Mouse (Mus musculus): ENCODE measurements around the gene Dph7. TPM values are rescaled to one million over a fixed set of nuclear protein-coding genes. Genes with fewer than 3 reads are reported as not detected.

Dph7 gene
- 17.7 and 24.8 TPM in 2 replicates for total RNA-seq (2014; rRNA removed; ENCODE audit: low replicate concordance)
- polyA plus RNA-seq (2015; fragmentation: Nextera tagmentation; extraction: Ambion mirVana): 10.2 and 11.7 TPM in 2 replicates

- H3K36me3 ChIP-seq (replicated peaks; ENCODE audit: control insufficient read depth, insufficient read depth, low read length): peaks cover 35% of the 10 kb centered on the region
- peak; percentile 85 for DNase-seq (ENCODE audit: low spot score)
- H3K4me1 ChIP-seq (ENCODE audit: control insufficient read depth, insufficient read depth): peaks cover 8% of the 10 kb centered on the region
- TF ChIP-seq EP300 (IDR thresholded peaks at IDR 0.05; ENCODE audit: low read depth) (no peak), CTCF (IDR thresholded peaks at IDR 0.05; ENCODE audit: low read depth) (peak; percentile 90)
- peak; percentile 86 for ATAC-seq (ENCODE audit: insufficient read depth, low read depth)
- no peak within 1 kb of the TSS for H3K27ac ChIP-seq (ENCODE audit: low read depth)
- no peaks in the 10 kb centered on the region for H3K27me3 ChIP-seq (ENCODE audit: control insufficient read depth, insufficient read depth, low read length)
- WGBS: 1% methylated on average over 28 of the region's 28 CpGs
- peak within 1 kb of the TSS; percentile 70 for H3K9ac ChIP-seq (replicated peaks; ENCODE audit: low read depth, low read length)
- H3K4me3 ChIP-seq (ENCODE audit: low read depth, low read length): peak within 1 kb of the TSS; percentile 71
- H3K4me2 ChIP-seq (ENCODE audit: low read depth, low read length): peak within 1 kb of the TSS; percentile 77
- H3K9me3 ChIP-seq (replicated peaks; ENCODE audit: control insufficient read depth, low read length): no peaks in the 10 kb centered on the region
Measured at GRCm38 (mm10) chr2:24962304-24963000, at the start of gene Dph7. Gene Dph7 (plus strand): TSS chr2:24962400.

- Histone ChIP-seq H3K4me1 (ENCODE audit: control insufficient read depth, insufficient read depth) (no peaks in the 10 kb centered on the region; the same call in 1 of the 2 replicates), H3K4me2 (ENCODE audit: low read depth, low read length) (no peak overlapping the region), H3K27me3 (ENCODE audit: control insufficient read depth, insufficient read depth, low read length) (no peaks in the 10 kb centered on the region), H3K9ac (replicated peaks; ENCODE audit: low read depth, low read length) (no peak overlapping the region), H3K36me3 (replicated peaks; ENCODE audit: control insufficient read depth, insufficient read depth, low read length) (0 out of 2 replicates have a peak, but pooled peaks cover 3% of the 10 kb centered on the region), H3K27ac (ENCODE audit: low read depth) (no peak overlapping the region), H3K4me3 (ENCODE audit: low read depth, low read length) (no peak overlapping the region), H3K9me3 (replicated peaks; ENCODE audit: control insufficient read depth, low read length) (no peaks in the 10 kb centered on the region)
- DNase-seq (ENCODE audit: low spot score): no peak
- no peak for ATAC-seq (ENCODE audit: insufficient read depth, low read depth)
- TF ChIP-seq EP300 (IDR thresholded peaks at IDR 0.05; ENCODE audit: low read depth): no peak
- no peak for TF ChIP-seq CTCF (IDR thresholded peaks at IDR 0.05; ENCODE audit: low read depth)
Measured at GRCm38 (mm10) chr2:24912589-24912988, 49.6 kb upstream of the Dph7 start.

- DNase-seq (ENCODE audit: low spot score) (no peak), ATAC-seq (ENCODE audit: insufficient read depth, low read depth) (no peak)
- Histone ChIP-seq H3K4me2 (ENCODE audit: low read depth, low read length) (no peak overlapping the region), H3K27me3 (ENCODE audit: control insufficient read depth, insufficient read depth, low read length) (no peaks in the 10 kb centered on the region), H3K27ac (ENCODE audit: low read depth) (no peak overlapping the region), H3K9me3 (replicated peaks; ENCODE audit: control insufficient read depth, low read length) (no peaks in the 10 kb centered on the region), H3K4me1 (ENCODE audit: control insufficient read depth, insufficient read depth) (peaks cover 6% of the 10 kb centered on the region; the same call in 1 of the 2 replicates), H3K36me3 (replicated peaks; ENCODE audit: control insufficient read depth, insufficient read depth, low read length) (0 out of 2 replicates have a peak, but pooled peaks cover 3% of the 10 kb centered on the region), H3K9ac (replicated peaks; ENCODE audit: low read depth, low read length) (no peak overlapping the region), H3K4me3 (ENCODE audit: low read depth, low read length) (no peak overlapping the region)
- 61% methylated on average over 3 of the region's 3 CpGs for WGBS
- TF ChIP-seq CTCF (IDR thresholded peaks at IDR 0.05; ENCODE audit: low read depth): no peak
- no peak for TF ChIP-seq EP300 (IDR thresholded peaks at IDR 0.05; ENCODE audit: low read depth)
Measured at GRCm38 (mm10) chr2:24914762-24915161, 47.4 kb upstream of the Dph7 start.

GRCm38 (mm10) chr2:24918930-24919838, 43.0 kb upstream of the Dph7 start, which contains the start of gene Ehmt1:
Gene Ehmt1 (minus strand): TSS chr2:24919614.
- peak within 1 kb of the TSS; percentile 90 for H3K9ac ChIP-seq (replicated peaks; ENCODE audit: low read depth, low read length)
- under 1% methylated on average over 55 of the region's 112 CpGs for WGBS
- no peaks in the 10 kb centered on the region for H3K36me3 ChIP-seq (replicated peaks; ENCODE audit: control insufficient read depth, insufficient read depth, low read length)
- no peaks in the 10 kb centered on the region for H3K9me3 ChIP-seq (replicated peaks; ENCODE audit: control insufficient read depth, low read length)
- peak within 1 kb of the TSS; percentile 94 for H3K27ac ChIP-seq (ENCODE audit: low read depth)
- DNase-seq (ENCODE audit: low spot score): peak; percentile 94
- H3K27me3 ChIP-seq (ENCODE audit: control insufficient read depth, insufficient read depth, low read length): no peaks in the 10 kb centered on the region
- peak within 1 kb of the TSS; percentile 73 for H3K4me2 ChIP-seq (ENCODE audit: low read depth, low read length)
- H3K4me1 ChIP-seq (ENCODE audit: control insufficient read depth, insufficient read depth): peaks cover 6% of the 10 kb centered on the region; the same call in 1 of the 2 replicates
- TF ChIP-seq EP300 (IDR thresholded peaks at IDR 0.05; ENCODE audit: low read depth) (no peak), CTCF (IDR thresholded peaks at IDR 0.05; ENCODE audit: low read depth) (no peak)
- peak; percentile 99 for ATAC-seq (ENCODE audit: insufficient read depth, low read depth)
- peak within 1 kb of the TSS; percentile 89 for H3K4me3 ChIP-seq (ENCODE audit: low read depth, low read length)

- peak overlapping the region; percentile 94 for H3K27ac ChIP-seq (ENCODE audit: low read depth)
- no peaks in the 10 kb centered on the region for H3K9me3 ChIP-seq (replicated peaks; ENCODE audit: control insufficient read depth, low read length)
- peaks cover 6% of the 10 kb centered on the region; the same call in 1 of the 2 replicates for H3K4me1 ChIP-seq (ENCODE audit: control insufficient read depth, insufficient read depth)
- peak overlapping the region; percentile 90 for H3K9ac ChIP-seq (replicated peaks; ENCODE audit: low read depth, low read length)
- ATAC-seq (ENCODE audit: insufficient read depth, low read depth): peak; percentile 22; the same call in 1 of the 2 replicates
- H3K27me3 ChIP-seq (ENCODE audit: control insufficient read depth, insufficient read depth, low read length): no peaks in the 10 kb centered on the region
- TF ChIP-seq EP300 (IDR thresholded peaks at IDR 0.05; ENCODE audit: low read depth) (no peak), CTCF (IDR thresholded peaks at IDR 0.05; ENCODE audit: low read depth) (no peak)
- 9% methylated on average over 8 of the region's 8 CpGs for WGBS
- no peaks in the 10 kb centered on the region for H3K36me3 ChIP-seq (replicated peaks; ENCODE audit: control insufficient read depth, insufficient read depth, low read length)
- H3K4me3 ChIP-seq (ENCODE audit: low read depth, low read length): peak overlapping the region; percentile 89
- H3K4me2 ChIP-seq (ENCODE audit: low read depth, low read length): peak overlapping the region; percentile 73
- no peak for DNase-seq (ENCODE audit: low spot score)
Measured at GRCm38 (mm10) chr2:24919839-24920175, 42.4 kb upstream of the Dph7 start.
